Mouse (Mus musculus) 3T3-L1 (cell line): ENCODE data around the gene Pdcd6.

Source experiments
- DNase-seq: peaks from one replicate; pipeline ENCODE4 v3.0.0-alpha.2; 2015; ENCODE audit warnings: low read depth, low spot score

The Pdcd6 gene

DNA sequence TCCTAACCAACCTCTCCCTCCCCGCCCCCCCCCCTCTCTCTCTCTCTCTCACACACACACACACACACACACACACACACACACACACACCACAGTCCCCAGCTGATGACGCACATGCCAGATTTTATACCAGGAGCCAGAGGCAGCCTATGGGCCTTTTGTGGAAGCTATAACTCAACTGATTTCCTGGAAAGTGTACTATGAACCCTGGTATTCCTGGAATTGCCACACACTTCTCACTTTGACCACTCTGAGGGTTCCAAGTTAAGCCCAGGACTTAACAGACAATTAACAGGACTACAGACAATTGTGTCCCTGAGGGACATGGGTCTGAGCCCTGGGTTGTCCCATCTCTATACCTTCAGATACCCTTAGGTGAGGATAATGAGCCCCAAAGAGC lies 35.1 kb downstream of the Pdcd6 start:
- no peak for DNase-seq

DNA sequence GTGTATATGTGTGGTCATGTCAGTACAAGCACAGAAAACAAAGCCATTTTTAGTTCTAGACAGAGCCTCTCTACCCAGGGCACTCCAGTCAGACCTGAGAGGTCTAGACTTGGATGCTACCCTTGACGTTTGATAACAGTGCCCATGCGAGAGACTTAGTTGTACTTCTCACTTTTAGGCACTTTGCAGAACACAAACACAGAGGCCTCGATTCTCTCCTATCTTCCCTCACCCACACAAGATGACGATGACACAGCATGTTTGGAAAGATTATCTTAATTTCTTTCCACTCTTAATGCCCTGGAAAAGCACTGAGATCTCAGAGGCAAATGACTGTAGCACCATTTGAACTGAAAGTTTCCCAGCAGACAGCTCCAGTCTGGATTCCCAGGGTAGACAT lies 41.7 kb downstream of the Pdcd6 start:
- no peak for DNase-seq

GRCm38 (mm10) chr13:74260231-74260992 lies 57.0 kb downstream of the Pdcd6 start:
- DNase-seq, result no peak

DNA sequence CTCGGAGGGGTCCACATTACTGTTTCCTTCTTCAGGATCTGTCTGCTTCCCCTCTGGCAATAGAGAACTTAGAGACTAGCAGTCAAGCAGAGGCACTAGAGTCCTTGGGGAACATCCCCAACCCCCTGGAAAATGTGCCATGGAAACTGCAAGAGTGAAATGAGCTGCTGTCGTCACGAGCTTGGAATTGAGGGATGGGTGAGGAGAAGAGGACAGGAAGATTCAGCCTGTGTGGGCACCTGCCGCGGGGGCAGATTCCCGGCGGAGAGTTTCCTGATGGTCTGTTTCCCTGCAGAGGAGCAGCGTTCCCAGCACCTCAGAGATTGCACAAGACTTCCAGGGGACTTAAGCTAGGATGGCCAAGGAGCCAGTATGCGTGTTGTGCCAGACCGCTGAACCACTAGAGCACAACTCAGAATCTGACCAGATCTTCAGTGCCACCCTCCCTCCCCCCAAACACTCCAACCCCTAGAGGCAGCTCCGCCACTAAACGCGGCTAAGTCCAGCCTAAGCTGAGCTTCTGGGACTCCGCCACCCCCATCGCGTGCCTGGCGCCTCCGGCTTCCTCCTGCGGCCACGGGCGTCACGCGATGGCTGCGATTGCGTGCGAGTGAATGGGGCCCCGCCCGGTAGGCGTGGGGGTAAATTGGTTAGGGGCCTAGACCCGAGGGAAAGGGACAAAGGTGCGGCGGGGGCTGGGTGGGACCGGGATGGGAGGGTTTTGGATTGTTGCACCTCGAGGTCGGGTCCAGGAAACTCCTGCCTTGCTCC lies 57.7 kb downstream of the Pdcd6 start:
- no peak for DNase-seq
